Mouse (Mus musculus): Measurements from ENCODE around the gene Rabl3. TPM values are rescaled to one million over a fixed set of nuclear protein-coding genes. Genes with fewer than 3 reads are reported as not detected.

Gene Rabl3
- polyA plus RNA-seq, 1 experiment, result 3.4 TPM

DNA sequence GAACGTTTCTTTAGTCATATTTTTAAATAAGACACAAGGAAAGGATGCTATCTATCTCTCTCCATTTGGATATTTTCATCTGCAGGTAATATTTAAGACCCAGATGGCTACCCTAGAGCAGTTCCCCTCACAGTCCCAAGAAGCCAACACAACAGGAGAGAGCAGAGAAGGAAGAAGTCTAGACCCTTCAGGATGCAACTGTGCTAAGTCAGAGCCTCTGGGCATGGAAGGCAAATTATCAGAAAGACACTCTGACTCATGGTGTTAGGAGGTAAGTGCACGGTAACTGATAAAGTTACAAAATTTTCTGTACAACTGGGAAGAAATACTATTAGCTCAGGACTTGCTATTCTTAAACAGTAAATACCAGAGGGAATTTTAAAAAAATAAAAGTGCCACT lies 21.0 kb upstream of the Rabl3 start:
- no peak for DNase-seq
- TF ChIP-seq POLR2A (IDR thresholded peaks at IDR 0.05; ENCODE audit: borderline replicate concordance, extremely low read depth, low read depth, low read length) (no peak), CTCF (IDR thresholded peaks at IDR 0.05; ENCODE audit: insufficient read depth, low read length) (no peak)

DNA sequence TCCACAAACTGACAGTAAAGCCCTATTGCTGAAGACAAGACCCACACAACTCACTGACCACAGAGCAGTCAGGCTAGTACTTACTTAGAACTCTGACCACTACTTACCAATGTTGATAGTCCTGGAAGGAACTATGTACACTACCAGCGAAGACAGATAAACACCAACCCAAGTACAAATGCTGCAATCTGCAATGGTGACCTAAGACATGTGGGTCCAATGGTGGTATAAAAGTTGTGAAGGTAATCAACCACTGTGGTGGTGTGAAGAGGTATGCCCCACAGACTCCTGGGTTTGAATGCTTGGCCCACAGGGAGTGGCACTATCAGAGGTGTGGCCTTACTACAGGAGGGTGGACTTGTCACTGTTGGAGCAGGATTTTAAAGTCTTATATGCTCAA lies 20.0 kb upstream of the Rabl3 start:
- no peak for TF ChIP-seq POLR2A (IDR thresholded peaks at IDR 0.05; ENCODE audit: borderline replicate concordance, extremely low read depth, low read depth, low read length)
- TF ChIP-seq CTCF (IDR thresholded peaks at IDR 0.05; ENCODE audit: insufficient read depth, low read length), result no peak
- no peak overlapping the region for H3K4me3 ChIP-seq (replicated peaks; ENCODE audit: extremely low read depth, low read depth, low read length)
- DNase-seq, result no peak
- H3K4me1 ChIP-seq (ENCODE audit: control insufficient read depth, insufficient read depth, low read length), result no peaks in the 10 kb centered on the region
- WGBS, result 98% methylated on average over 1 of the region's 1 CpGs

More for the DNA sequence above, 21.0 kb upstream of the Rabl3 start:
- H3K4me1 ChIP-seq (ENCODE audit: control insufficient read depth, insufficient read depth, low read length), result no peaks in the 10 kb centered on the region
- no peak overlapping the region for H3K4me3 ChIP-seq (replicated peaks; ENCODE audit: extremely low read depth, low read depth, low read length)
- 85% methylated on average over 2 of the region's 2 CpGs for WGBS

DNA sequence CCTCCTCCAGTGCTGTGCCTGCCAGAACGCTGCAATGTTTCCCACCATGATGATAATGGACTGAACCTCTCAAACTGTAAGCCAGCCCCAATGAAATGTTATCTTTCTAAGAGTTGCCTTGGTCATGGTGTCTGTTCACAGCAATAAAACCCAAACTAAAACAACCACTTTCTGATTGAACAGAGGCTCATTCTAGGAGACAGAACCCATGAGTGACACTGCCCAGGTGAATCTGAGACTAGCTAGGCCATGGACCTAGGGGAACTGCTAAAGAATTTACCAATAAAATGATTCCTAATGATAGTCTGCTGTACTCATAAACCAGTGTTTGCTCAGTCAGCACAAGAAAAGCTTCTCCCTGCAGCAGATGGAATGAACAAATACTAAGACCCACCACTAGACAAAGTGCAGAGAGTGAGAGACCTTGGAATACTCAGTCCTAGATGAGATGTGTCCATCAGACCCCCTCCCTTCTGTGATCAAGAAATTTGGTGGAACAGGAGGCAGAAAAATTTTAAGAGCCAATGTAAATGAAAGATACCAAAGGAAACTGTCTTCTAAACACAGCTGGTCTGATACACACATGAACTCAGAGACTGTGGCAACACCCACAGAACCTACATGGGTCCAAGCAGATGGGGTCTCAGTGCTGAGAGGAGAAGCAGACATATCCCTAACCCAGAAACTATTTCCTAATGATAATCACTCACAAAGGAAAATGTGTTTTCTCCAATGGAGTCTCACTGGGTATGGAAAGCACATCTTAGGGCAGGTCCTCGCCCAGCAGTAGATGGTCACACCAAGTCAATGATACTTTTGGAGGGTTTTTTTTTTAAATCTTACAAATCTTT lies 19.3 kb upstream of the Rabl3 start:
- DNase-seq, result no peak
- no peak for TF ChIP-seq CTCF (IDR thresholded peaks at IDR 0.05; ENCODE audit: insufficient read depth, low read length)
- no peak for TF ChIP-seq POLR2A (IDR thresholded peaks at IDR 0.05; ENCODE audit: borderline replicate concordance, extremely low read depth, low read depth, low read length)
- WGBS, result 93% methylated on average over 2 of the region's 2 CpGs
- Histone ChIP-seq H3K4me1 (ENCODE audit: control insufficient read depth, insufficient read depth, low read length) (no peaks in the 10 kb centered on the region), H3K4me3 (replicated peaks; ENCODE audit: extremely low read depth, low read depth, low read length) (no peak overlapping the region)

DNA sequence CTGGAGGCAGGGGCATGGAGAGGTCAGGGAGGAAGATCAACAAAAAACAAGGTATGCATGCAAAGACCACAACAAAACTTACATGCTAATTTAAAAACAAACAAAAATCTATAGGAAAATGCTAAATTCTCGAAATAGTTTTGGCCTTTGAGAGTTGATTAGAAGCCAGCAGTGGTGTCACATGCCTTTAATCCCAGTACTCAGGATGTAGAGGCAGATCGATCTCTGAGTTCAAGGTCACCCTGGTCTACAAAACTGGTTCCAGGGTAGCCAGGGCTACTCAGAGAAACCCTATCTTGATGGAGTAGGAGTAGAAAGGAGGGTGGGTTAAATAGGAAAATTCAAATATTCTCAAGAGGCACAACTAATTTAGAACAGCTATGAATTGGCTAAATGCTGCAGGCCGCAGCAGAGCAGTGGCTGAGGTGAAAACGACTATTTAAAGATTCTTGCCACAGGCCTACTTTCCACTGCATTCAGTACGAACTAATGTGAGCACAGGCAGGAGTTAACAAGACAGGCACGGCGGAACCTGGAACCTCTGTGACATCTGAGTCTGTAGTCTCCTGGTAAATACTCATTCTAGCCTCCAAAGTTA lies 17.5 kb upstream of the Rabl3 start:
- no peak for DNase-seq
- 94% methylated on average over 7 of the region's 7 CpGs for WGBS
- no peak for TF ChIP-seq POLR2A (IDR thresholded peaks at IDR 0.05; ENCODE audit: borderline replicate concordance, extremely low read depth, low read depth, low read length)
- TF ChIP-seq CTCF (IDR thresholded peaks at IDR 0.05; ENCODE audit: insufficient read depth, low read length), result no peak
- no peaks in the 10 kb centered on the region for H3K4me1 ChIP-seq (ENCODE audit: control insufficient read depth, insufficient read depth, low read length)
- H3K4me3 ChIP-seq (replicated peaks; ENCODE audit: extremely low read depth, low read depth, low read length), result no peak overlapping the region

DNA sequence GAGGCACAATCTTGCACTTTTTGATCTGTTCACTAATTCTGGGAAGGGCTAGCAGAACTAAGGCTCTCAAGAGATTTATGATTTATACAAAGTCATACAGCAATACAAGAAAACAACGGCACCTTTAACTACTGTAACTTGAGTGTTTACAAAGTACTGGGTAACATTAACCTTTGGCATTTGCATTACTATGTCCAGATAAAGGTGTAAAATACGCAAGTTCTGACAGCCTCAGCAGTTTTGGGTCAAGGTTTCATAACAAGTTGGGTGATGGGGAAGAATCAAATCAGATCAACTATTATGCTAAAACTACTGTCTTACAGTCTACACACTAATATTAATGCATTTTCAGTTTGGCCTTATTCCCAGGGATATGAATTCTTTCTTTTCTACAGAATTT lies 14.6 kb upstream of the Rabl3 start:
- no peak for DNase-seq
- no peak overlapping the region for H3K4me3 ChIP-seq (replicated peaks; ENCODE audit: extremely low read depth, low read depth, low read length)
- TF ChIP-seq CTCF (IDR thresholded peaks at IDR 0.05; ENCODE audit: insufficient read depth, low read length) (no peak), POLR2A (IDR thresholded peaks at IDR 0.05; ENCODE audit: borderline replicate concordance, extremely low read depth, low read depth, low read length) (no peak)
- H3K4me1 ChIP-seq (ENCODE audit: control insufficient read depth, insufficient read depth, low read length), result no peaks in the 10 kb centered on the region
- WGBS, result 72% methylated on average over 2 of the region's 2 CpGs

DNA sequence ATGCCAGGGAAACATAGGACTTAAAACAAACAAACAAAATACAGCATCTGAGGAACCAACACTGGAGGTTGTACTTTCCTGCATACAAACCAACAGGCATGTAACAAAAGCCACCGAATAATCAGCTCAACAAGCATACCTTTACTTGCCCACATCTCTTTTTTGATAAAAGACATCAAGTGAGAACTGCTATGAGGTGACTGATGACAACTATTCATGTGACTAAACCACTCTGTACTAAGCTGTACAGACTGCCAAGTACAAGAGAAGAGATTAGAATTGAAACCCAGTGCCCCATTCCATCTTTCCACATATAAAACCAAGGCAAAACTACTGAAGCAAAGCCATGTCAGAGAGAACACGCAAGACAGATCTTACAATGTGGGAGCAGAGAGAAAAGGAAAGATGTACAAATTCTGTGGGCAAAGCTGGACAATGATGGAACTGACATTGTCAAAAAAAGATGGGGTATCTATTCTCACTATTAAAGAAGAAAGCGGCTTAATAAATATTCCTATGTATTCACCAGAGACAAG lies 12.9 kb upstream of the Rabl3 start:
- no peak for TF ChIP-seq POLR2A (IDR thresholded peaks at IDR 0.05; ENCODE audit: borderline replicate concordance, extremely low read depth, low read depth, low read length)
- TF ChIP-seq CTCF (IDR thresholded peaks at IDR 0.05; ENCODE audit: insufficient read depth, low read length), result no peak
- no peak overlapping the region for H3K4me3 ChIP-seq (replicated peaks; ENCODE audit: extremely low read depth, low read depth, low read length)
- no peak for DNase-seq
- H3K4me1 ChIP-seq (ENCODE audit: control insufficient read depth, insufficient read depth, low read length), result no peaks in the 10 kb centered on the region
- 88% methylated on average over 3 of the region's 3 CpGs for WGBS

DNA sequence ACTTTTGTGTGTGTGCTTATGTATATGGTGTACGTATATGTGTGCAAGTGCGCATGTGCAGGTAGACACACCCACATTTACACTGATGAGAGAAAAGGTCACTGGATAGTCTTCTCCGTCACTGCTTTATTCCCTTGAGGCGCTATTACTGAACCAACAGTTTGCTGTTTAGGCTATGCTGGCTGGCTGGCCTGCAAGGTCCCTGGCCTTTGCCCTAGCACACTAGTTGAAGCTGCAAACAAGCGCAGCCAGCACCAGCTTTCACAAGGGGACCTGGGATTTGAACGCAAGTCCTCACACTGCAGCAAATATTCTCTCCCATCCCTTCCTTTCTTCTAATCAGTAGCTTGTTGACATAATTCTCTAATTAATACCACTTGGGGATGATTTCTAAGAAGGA lies 9.5 kb upstream of the Rabl3 start:
- DNase-seq, result no peak
- 85% methylated on average over 6 of the region's 6 CpGs for WGBS
- Histone ChIP-seq H3K4me1 (ENCODE audit: control insufficient read depth, insufficient read depth, low read length) (peaks cover 2% of the 10 kb centered on the region; the same call in 1 of the 2 replicates), H3K4me3 (replicated peaks; ENCODE audit: extremely low read depth, low read depth, low read length) (no peak overlapping the region)
- TF ChIP-seq POLR2A (IDR thresholded peaks at IDR 0.05; ENCODE audit: borderline replicate concordance, extremely low read depth, low read depth, low read length), result no peak
- TF ChIP-seq CTCF (IDR thresholded peaks at IDR 0.05; ENCODE audit: insufficient read depth, low read length), result no peak

DNA sequence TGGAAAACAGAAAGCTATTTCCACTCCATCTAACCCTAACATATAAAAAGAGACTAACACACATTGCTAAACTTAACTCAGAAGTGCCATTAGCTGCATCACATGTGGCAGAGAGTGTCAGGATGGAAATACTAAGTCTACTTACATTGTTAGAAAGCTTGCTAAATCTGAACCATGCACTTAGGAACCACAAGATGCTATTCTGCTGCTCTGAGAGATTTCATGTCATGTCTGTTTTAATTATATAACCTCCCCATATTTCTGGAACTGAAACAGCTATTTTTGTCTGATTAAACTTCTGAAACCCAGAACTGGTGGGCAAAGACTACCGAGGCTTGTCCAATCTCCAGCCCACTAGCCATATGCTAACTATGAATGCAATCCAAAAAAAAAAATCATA lies 7.6 kb upstream of the Rabl3 start:
- Histone ChIP-seq H3K4me3 (replicated peaks; ENCODE audit: extremely low read depth, low read depth, low read length) (no peak overlapping the region), H3K4me1 (ENCODE audit: control insufficient read depth, insufficient read depth, low read length) (peaks cover 2% of the 10 kb centered on the region; the same call in 1 of the 2 replicates)
- DNase-seq, result no peak
- 82% methylated on average over 1 of the region's 1 CpGs for whole genome bisulfite sequencing
- TF ChIP-seq CTCF (IDR thresholded peaks at IDR 0.05; ENCODE audit: insufficient read depth, low read length) (no peak), POLR2A (IDR thresholded peaks at IDR 0.05; ENCODE audit: borderline replicate concordance, extremely low read depth, low read depth, low read length) (no peak)

DNA sequence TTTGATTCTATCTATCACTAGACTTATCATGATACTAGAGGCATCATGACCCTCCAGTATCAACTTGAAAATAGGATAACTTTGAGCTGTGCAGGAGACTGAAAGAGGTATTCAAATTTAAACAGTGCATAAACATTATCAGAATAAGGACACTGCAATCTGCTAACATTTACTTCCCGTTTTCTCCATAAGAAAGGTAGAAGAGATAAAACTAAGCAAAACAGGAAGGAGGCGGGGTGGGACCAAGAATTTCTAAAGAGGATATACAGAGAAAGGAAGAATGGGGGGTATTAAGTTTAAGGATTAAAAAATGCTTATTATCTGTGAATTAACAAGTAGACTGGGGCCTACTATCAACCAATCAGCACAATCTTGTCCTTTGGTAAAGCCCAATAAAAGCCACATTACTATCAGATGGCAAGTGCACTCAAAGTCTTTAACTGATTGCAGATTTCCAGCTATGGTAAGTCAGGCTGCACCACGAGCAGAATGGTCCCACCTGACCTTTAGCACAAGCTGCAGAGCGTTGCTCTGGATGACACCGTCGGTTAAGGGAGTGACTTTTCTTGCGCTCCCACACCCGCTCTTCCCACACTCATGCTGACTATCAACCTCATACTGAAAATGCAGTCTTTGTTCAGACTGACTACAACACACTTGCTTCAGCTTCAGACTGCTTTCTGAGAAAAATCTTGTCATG lies 6.2 kb upstream of the Rabl3 start:
- 79% methylated on average over 8 of the region's 8 CpGs for WGBS
- H3K4me3 ChIP-seq (replicated peaks; ENCODE audit: extremely low read depth, low read depth, low read length), result no peak overlapping the region
- TF ChIP-seq CTCF (IDR thresholded peaks at IDR 0.05; ENCODE audit: insufficient read depth, low read length) (no peak), POLR2A (IDR thresholded peaks at IDR 0.05; ENCODE audit: borderline replicate concordance, extremely low read depth, low read depth, low read length) (no peak)
- no peak for DNase-seq
- H3K4me1 ChIP-seq (ENCODE audit: control insufficient read depth, insufficient read depth, low read length), result peaks cover 2% of the 10 kb centered on the region; the same call in 1 of the 2 replicates
